Mouse (Mus musculus) kidney, adult 2 months (tissue): ENCODE data around the gene Ddost. TPM values are rescaled to one million over a fixed set of nuclear protein-coding genes. Genes with fewer than 3 reads are reported as not detected.
"Not testable (repeated sequence)": the region's sequence is repeated elsewhere in the genome, so short reads cannot be mapped to it uniquely, and the experiment has no call there.

Source experiments
- DNase-seq: peaks from one replicate; pipeline ENCODE4 v3.0.0; 2021
- H3K27ac ChIP-seq: fragments of 200-500 bp; 2 replicates; pipeline ENCODE4 v1.5.1; 2012; ENCODE audit warnings: low read depth, low read length, control low read depth, inconsistent platforms; ENCODE audit not compliant: insufficient read depth
- H3K27me3 ChIP-seq: fragments of 200-500 bp; replicated peaks from 2 replicates; pipeline ENCODE4 v1.6.1; 2012; ENCODE audit warnings: mild to moderate bottlenecking, moderate library complexity, low read length, inconsistent platforms; ENCODE audit not compliant: control insufficient read depth, insufficient read depth
- H3K36me3 ChIP-seq: fragments of 200-500 bp; 2 replicates; pipeline ENCODE4 v1.6.1; 2012; ENCODE audit warnings: mild to moderate bottlenecking, moderate library complexity, low read length, inconsistent platforms; ENCODE audit not compliant: control insufficient read depth, insufficient read depth
- H3K4me1 ChIP-seq: fragments of 200-500 bp; 2 replicates; pipeline ENCODE4 v1.6.1; 2011; ENCODE audit warnings: low read length; ENCODE audit not compliant: control insufficient read depth, insufficient read depth
- H3K4me3 ChIP-seq: fragments of 200-500 bp; 2 replicates; pipeline ENCODE4 v1.5.1; 2011; ENCODE audit warnings: mild to moderate bottlenecking, low read depth, low read length, control low read depth; ENCODE audit not compliant: insufficient read depth
- CTCF ChIP-seq: fragments of 200-500 bp; conservative IDR thresholded peaks from 2 replicates; pipeline ENCODE4 v1.5.1; 2011; ENCODE audit warnings: low read depth, mild to moderate bottlenecking, control low read depth, low read length, moderate library complexity, mixed read lengths; ENCODE audit not compliant: insufficient read depth, insufficient read length
- POLR2A ChIP-seq: fragments of 200-500 bp; IDR thresholded peaks from one replicate; pipeline ENCODE4 v1.6.1; 2011; ENCODE audit warnings: low read depth, low read length, control low read depth
- WGBS: fragments of 180-500 bp; shearing (Covaris S2); methylation state at CpG from one replicate; pipeline ENCODE4 v1.1.7; 2018; 5-methylcytosine and 5-hydroxymethylcytosine counted together
- polyA plus RNA-seq: library from polyadenylated mRNA; depleted of rRNA; stranded (reverse); fragments of >200 nt; gene quantifications from 2 replicates; pipeline ENCODE4 v1.2.3, GENCODE M21; 2012

The Ddost gene
- polyA plus RNA-seq, 1 experiment = 157 TPM

DNA sequence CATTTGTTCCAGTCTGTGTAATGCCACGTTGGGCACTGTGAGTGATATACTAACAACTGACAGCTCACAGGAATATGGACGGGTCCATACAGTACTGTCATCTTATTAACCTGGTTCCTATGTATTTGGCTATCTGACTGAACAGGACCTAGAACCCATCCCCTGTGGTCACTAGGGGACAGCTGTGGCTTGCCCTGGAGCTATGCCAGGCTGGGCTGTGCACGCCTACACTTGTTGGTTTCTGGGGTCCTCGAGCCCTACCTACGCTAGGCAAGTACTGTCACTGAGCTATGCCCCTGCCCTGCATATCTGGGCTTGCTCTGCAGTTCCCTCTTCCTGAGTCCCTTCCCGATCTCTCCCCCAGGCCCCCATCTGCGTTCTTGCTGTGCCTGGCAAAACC is 17.0 kb downstream of the Ddost start:
- Histone ChIP-seq H3K4me1 (peaks cover 5% of the 10 kb centered on the region; the same call in 1 of the 2 replicates), H3K36me3 (no peaks in the 10 kb centered on the region), H3K27me3 (no peaks in the 10 kb centered on the region), H3K27ac (no peak overlapping the region), H3K4me3 (no peak overlapping the region)
- no peak for TF ChIP-seq POLR2A
- TF ChIP-seq CTCF = no peak
- 70% methylated on average over 7 of the region's 7 CpGs for WGBS
- DNase-seq = no peak

DNA sequence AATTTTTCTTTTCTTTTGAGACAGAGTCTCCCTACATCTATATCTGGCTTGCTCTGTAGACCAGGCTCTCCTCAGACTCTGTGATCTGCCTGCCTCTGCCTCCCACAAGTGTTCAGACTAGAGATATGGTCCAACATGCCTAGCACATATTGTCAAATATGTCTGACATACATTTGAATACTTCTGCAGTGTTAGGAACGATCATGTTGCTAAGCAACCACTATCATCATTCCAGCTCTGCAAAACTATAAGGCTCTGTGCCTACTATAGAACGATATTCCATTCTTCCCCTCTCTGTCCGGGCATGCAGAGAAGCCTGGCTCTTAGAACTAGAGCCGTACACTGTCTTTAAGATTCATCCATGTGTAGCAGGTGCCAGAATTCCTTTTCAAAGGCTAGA is 18.2 kb downstream of the Ddost start:
- Histone ChIP-seq H3K4me1 (peaks cover 7% of the 10 kb centered on the region; the same call in 1 of the 2 replicates), H3K27ac (no peak overlapping the region), H3K36me3 (no peaks in the 10 kb centered on the region), H3K4me3 (no peak overlapping the region), H3K27me3 (no peaks in the 10 kb centered on the region)
- TF ChIP-seq CTCF (no peak), POLR2A (no peak)
- 76% methylated on average over 4 of the region's 4 CpGs for WGBS
- DNase-seq = no peak

DNA sequence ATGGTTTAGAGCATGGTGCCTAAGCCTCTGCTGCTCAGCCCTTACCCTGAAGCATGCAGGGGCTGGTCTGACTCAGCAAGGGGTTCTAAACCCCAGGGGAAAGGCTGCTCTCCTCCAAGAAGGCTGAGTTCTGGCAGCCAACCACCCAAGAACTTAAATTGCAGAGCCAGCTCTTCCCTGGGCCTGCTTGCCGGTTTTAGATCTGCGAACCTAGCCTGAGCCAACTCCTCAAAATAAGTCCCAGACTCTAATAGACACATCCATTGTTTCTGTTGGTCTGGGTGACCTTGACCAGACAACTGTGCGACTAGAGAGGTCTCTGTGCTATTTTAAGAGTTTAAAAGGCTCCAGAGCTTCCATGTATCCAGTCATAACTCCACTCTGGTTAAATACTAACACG is 19.2 kb downstream of the Ddost start:
- TF ChIP-seq POLR2A (no peak), CTCF (no peak)
- 27% methylated on average over 4 of the region's 4 CpGs for WGBS
- H3K4me3 ChIP-seq = no peak overlapping the region
- H3K4me1 ChIP-seq = peaks cover 7% of the 10 kb centered on the region; the same call in 1 of the 2 replicates
- no peaks in the 10 kb centered on the region for H3K27me3 ChIP-seq
- H3K36me3 ChIP-seq = no peaks in the 10 kb centered on the region
- DNase-seq = peak; percentile 46
- peak overlapping the region; percentile 5; the same call in 1 of the 2 replicates for H3K27ac ChIP-seq

DNA sequence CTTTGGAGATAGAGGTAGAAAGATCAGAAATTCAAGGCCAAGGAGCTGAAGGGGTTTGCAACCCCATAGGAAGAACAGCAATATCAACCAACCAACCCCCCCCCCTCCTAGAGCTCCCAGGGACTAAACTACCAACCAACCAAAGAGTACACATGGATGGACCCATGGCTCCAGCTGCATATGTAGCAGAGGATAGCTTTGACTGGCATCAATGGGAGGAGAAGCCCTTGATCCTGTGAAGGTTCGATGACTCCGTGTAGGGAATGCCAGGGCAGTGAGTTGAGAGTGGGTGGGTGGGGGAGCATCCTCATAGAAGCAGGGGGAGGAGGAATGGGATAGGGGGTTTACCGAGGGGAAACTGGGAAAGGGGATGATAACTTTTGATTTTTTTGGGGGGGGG is 19.9 kb downstream of the Ddost start:
- 76% methylated on average over 3 of the region's 3 CpGs for WGBS

GRCm38 (mm10) chr4:138325466-138326076 is 21.0 kb downstream of the Ddost start:
- peak; percentile 99 for DNase-seq
- H3K27me3 ChIP-seq = no peaks in the 10 kb centered on the region
- H3K27ac ChIP-seq = peak overlapping the region; percentile 94
- TF ChIP-seq CTCF = no peak
- TF ChIP-seq POLR2A = peak; percentile 18
- H3K4me1 ChIP-seq = peaks cover 7% of the 10 kb centered on the region; the same call in 1 of the 2 replicates
- under 1% methylated on average over 45 of the region's 45 CpGs for WGBS
- peak overlapping the region; percentile 70 for H3K4me3 ChIP-seq
- no peaks in the 10 kb centered on the region for H3K36me3 ChIP-seq

More for the DNA sequence above, 19.9 kb downstream of the Ddost start:
- no peak for TF ChIP-seq POLR2A
- no peak for TF ChIP-seq CTCF
- Histone ChIP-seq H3K27ac (0 out of 2 replicates have a peak overlapping the region, but pooled peaks have one; percentile 5), H3K4me3 (no peak overlapping the region), H3K4me1 (peaks cover 7% of the 10 kb centered on the region; the same call in 1 of the 2 replicates), H3K36me3 (no peaks in the 10 kb centered on the region), H3K27me3 (no peaks in the 10 kb centered on the region)
- no peak for DNase-seq

- TF ChIP-seq POLR2A (peak; percentile 36), CTCF (peak; percentile 92)
- DNase-seq = peak; percentile 97
- peaks cover 7% of the 10 kb centered on the region; the same call in 1 of the 2 replicates for H3K4me1 ChIP-seq
- peak within 1 kb of the TSS; percentile 70 for H3K4me3 ChIP-seq
- peak within 1 kb of the TSS; percentile 94 for H3K27ac ChIP-seq
- WGBS = 1% methylated on average over 41 of the region's 41 CpGs
- H3K27me3 ChIP-seq = no peaks in the 10 kb centered on the region
- H3K36me3 ChIP-seq = no peaks in the 10 kb centered on the region
Observed at GRCm38 (mm10) chr4:138326077-138326695, 21.7 kb downstream of the Ddost start, which contains the start of gene Pink1. TSS of gene Pink1 (minus strand) at chr4:138326307.

DNA sequence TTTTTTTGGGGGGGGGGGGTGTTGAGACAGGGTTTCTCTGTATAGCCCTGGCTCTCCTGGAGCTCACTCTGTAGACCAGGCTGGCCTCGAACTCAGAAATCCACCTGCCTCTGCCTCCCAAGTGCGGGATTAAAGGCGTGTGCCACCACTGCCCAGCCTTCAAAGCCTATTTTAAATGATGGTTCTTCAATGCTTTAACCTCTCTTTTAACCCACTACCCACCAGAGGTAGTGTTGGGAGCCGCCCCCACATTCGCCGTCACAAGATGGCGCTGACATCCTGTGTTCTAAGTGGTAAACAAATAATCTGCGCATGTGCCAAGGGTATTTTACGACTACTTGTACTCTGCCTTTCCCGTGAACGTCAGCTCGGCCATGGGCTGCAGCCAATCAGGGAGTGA is 22.6 kb downstream of the Ddost start:
- H3K27ac ChIP-seq = peak overlapping the region; percentile 90; the same call in 1 of the 2 replicates
- not testable (repeated sequence) for H3K36me3 ChIP-seq, H3K4me1 ChIP-seq, H3K4me3 ChIP-seq, DNase-seq, H3K27me3 ChIP-seq
- 56% methylated on average over 8 of the region's 12 CpGs for WGBS
